Mouse (Mus musculus) lung, adult 18-20 months (tissue): Measurements from ENCODE around the gene Akr1a1.
A peak's percentile ranks its signal among the peaks of the same experiment; 100 is the strongest.
"Not testable (repeated sequence)": the region's sequence is repeated elsewhere in the genome, so short reads cannot be mapped to it uniquely, and the experiment has no call there.

Source experiments
- DNase-seq, 2 experiments: peaks; one replicate each; pipeline ENCODE4 v3.0.0; 2022; ENCODE audit warnings: mixed read lengths in 2 of 2

The Akr1a1 gene

GRCm38 (mm10) chr4:116650924-116651796 is at the start of gene Akr1a1:
Gene Akr1a1, minus strand, starts transcription at chr4:116651680.
- peak; percentile 93 for DNase-seq

GRCm38 (mm10) chr4:116700964-116701363 is 49.5 kb upstream of the Akr1a1 start:
- no peak for DNase-seq

- DNase-seq, result no peak
Measured at GRCm38 (mm10) chr4:116698693-116699342, 47.3 kb upstream of the Akr1a1 start.

DNA sequence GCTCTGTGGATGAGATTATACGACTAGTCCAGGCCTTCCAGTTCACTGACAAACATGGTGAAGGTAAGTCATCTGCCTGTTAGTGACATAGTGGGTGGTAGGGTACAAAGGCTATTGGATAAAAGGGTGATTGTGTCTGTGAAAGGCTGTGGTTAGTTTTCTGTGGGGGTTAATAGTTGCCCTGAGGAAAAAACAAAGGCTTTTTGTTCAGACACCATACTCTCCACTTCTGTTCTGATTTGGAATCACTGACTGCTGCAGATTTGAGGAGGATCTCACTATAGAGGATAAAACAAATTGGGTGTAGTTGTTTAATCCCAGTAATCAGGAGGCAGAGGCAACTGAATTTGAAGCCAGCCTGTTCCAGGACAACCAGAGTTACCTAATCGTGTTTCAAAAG is 42.3 kb upstream of the Akr1a1 start:
- no peak for DNase-seq

DNA sequence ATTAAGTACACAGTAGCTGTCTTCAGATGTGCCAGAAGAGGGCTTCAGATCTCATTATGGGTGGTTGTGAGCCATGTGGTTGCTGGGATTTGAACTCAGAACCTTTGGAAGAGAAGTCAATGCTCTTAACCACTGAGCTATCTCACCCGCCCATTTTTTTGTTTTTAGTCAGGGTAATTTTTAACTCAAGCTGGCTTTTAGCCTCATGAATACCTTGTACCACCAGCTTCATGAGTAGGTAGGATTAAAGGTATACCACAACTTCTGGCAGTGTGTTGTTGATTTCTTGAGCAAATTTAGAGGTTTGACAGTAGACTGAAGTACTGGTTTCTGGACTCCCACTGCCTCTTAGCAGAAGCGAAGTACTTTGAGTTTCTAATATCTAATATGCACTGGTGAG is 40.7 kb upstream of the Akr1a1 start:
- no peak for DNase-seq

DNA sequence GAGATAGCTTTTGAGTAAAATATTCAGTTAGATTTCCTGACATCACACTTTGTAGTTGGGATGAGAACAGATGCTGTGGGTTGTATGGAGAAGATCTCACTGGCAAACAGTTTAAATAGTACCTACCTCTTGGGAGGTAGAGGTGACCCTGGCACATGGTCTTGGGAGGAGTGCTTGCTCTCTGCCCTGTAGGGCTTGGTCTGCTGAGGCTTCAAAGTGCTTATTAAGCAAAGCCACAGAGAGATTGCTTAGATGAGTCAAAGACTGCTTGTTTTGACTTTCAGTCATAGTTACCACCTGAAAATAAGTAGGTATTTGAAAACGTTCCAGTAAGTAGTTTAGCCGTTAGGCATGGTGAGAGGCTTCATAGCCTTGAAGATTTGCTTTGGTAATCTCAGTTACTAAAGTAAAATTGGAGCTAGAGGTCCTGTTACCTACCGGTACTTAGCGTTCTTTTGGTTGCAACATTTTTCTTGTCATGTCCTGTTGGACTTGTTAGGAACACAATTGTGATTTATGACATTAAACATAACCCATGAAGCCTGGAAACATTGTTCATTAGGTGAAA is 37.9 kb upstream of the Akr1a1 start:
- DNase-seq, result no peak

DNA sequence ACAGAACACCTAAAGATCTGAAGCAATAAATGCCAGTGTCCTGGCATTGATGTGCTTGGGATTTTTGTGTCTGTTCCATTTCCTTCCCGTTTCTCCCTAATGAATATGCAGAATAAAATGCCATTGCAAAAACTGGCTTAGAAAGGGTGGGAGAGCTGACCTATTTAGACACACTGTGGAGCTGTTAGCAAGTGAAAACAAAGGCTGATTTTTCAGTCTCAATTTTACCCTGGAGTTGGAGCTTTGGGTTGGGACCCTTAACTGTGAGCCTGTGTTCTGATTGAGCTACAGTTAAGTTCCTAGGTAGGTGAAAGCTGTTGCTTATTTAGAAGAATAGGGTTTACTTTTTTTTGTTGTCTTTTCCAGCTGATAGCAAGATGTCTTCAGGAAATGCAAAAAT is 35.6 kb upstream of the Akr1a1 start:
- DNase-seq, result no peak

DNA sequence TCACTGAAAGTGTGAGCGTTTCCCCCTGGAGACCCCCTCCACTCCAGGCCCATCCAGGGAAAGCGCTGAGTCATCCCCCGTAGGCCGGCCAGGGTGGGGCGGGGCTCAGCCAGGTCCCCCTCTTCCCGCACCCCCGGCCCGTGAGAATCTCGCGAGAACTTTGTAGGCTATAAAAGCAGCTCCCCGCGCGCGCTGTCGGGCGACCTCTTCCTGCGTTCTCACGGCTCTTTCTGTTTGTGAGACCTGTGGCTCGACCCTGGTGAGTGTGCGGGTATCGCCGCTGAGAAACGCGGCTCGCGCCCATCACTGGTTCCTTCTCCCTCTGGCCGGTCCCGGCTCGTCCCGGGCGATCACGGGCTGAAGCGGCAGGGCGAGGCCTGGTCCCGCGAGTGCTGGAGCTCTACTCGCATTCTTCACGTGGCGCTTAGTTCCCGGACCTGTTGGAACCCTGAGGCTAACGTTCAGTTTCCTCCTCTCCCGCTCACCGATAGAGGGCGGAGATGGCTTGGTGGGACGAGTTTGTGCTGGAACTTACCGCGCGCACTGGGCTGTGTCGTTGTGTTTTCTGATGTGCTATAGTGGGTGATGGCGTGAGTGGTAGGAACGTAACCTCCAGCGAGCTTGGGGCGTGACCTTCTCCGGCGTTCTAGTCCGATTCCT is 34.1 kb upstream of the Akr1a1 start, which contains the start of gene Prdx1:
Gene Prdx1 (plus strand): TSS at position 143 of the 660 bp plus-strand sequence.
- peak; percentile 94 to 96 for DNase-seq

- DNase-seq, result no peak
Measured at GRCm38 (mm10) chr4:116684665-116685064, 33.2 kb upstream of the Akr1a1 start.

- no peak for DNase-seq
Measured at GRCm38 (mm10) chr4:116683957-116684356, 32.5 kb upstream of the Akr1a1 start.

DNA sequence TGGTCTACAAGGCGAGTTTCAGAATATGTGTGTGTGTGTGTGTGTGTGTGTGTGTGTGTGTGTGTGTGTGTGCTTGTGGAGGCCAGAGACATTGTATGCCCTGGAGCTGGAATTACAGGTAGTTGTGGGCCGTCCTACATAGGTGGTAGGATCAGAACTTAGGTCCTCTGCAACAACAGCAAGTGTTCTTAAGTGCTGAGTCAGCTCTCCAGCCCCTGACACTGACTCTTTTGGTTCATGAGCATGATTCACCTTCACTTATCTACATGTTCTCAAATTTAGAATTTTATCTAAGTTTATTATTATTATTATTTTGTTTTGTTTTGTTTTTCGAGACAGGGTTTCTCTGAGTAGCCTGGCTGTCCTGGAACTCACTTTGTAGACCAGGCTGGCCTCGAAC is 29.0 kb upstream of the Akr1a1 start:
- DNase-seq, result not testable (repeated sequence)

DNA sequence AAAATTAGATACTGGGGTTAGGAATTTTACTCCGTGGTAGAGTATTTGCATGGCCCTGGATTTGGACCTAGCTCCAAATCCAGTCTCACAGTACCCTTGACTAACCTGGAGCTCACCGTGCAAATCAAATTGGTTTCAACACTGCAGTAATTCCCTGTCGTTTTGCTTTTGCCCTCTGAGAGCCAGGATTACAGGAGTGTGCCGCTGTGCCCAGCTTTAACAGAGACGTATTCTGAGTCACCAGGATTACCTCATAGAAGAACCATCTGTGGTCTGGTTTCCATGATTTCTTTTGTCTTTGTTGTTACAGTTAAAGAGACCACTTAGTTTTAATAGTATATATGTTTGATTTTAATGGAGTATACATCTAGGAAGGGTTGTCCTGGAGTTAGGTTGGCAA is 27.7 kb upstream of the Akr1a1 start:
- no peak for DNase-seq

GRCm38 (mm10) chr4:116677808-116678207 is 26.3 kb upstream of the Akr1a1 start:
- no peak for DNase-seq

- DNase-seq, result no peak
Measured at GRCm38 (mm10) chr4:116676027-116676426, 24.5 kb upstream of the Akr1a1 start.

DNA sequence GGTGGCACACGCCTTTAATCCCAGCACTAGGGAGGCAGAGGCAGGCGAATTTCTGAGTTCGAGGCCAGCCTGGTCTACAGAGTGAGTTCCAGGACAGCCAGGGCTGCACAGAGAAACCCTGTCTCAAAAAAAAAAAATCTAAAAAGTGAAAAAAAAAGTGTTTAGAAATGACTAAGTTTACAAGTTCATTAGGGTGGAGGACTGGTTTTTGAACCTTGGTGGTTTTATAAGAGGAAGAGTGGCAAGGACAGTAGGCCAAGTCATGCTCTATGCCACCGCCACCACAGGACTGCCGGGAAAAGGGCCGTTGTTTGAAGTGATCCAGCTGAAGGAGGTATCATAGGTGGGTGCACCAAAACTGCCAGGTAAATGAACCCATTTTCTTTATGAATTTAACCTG is 23.3 kb upstream of the Akr1a1 start:
- DNase-seq, result not testable (repeated sequence)

DNA sequence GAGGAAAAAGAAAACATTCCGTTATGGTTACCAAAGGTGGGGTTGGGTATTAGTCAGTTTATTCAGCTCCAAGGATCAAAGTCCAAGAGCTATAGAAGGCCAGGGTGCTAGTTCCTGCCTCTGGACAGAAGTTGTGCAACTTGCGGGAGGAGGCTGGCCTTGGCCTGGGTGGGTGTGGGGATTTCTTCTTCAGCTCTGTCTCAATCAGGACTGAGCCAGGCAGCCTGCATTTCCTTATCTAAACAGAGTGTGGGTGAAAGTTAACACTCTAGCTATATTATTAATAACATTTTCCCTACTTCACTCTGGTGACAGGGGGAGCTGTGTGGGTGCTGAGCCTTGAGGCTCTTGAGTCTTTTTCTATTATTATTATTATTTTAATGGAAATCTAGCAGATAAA is 21.3 kb upstream of the Akr1a1 start:
- DNase-seq, result peak; percentile 80 to 85

DNA sequence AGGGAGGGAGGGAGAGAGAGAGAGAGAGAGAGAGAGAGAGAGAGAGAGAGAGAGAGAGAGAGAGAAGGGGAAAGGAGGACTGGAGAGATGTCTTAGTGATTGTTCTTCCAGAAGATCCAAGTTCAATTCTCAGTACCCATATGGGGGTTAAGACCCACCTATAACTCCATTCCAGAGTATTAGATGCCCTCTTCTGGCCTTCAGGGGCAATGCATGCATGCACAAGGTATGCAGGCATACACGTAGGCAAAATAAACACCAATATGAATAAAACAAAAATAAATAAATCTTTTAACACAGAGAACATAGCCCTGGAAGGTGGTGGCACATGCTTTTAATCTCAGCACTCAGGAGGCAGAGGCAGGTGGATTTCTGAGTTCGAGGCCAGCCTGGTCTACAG is 17.8 kb upstream of the Akr1a1 start:
- no peak for DNase-seq

DNA sequence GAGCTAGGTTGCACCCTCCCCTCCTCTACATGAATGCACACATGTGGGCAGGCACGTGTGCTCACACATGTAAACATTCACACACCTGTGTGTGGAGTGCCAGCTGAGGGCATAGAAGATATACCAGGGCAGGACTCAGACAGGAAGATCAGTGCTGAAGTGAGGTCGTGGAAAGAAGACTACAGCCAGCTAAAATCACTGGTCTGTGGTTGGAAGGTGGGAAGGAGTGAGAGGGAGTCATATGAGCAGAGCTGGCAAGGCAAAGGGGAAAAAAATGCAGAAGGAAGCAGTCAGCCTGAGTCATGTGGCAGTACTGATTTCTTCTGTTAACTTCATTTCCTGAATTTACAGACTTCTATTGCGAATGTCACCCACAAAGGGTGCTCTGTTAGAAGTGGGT is 16.7 kb upstream of the Akr1a1 start:
- peak; percentile 25 to 39 for DNase-seq

DNA sequence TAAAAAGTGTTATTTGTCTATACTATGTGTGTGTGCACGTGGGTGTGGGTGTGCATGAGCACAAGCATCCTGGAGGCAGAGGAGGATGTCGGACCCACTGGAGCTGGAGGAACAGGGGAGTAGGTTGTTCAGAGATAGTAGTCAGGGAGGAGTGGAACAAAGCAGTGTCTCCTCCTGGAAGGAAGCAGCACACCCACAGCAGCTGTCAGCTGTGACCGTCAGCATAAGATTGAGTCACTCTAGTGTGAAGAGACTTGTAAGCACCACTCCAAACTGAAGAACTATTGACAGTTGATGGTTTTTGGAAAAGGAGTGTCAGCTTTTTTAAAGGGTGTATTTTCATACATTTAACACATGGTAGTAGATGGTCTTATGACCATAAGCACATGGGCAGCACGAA is 15.1 kb upstream of the Akr1a1 start:
- DNase-seq, result no peak

- no peak for DNase-seq
Measured at GRCm38 (mm10) chr4:116661998-116662397, 10.5 kb upstream of the Akr1a1 start.

DNA sequence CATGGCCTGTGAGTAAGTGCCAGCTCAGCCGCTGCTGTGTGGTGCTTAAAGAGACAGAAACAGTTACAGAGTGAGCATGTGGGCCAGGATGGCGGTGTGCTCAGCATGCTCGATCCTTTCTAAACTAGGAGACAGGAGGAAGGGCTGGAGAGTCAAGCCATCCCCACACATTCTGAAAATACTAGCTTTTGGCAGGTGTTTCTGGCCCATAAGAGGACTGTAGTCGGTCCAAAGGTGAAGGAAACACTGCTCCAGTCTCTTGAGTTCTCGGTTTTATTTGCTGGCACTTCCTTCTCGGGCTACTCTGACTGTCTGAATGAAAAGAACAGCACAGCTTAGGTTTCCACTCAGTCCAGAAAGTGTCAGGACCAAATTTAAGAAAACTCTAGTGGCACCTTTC is 9.3 kb upstream of the Akr1a1 start:
- no peak for DNase-seq

GRCm38 (mm10) chr4:116659916-116660315 is 8.4 kb upstream of the Akr1a1 start:
- not testable (repeated sequence) for DNase-seq

GRCm38 (mm10) chr4:116659474-116659873 is 8.0 kb upstream of the Akr1a1 start:
- DNase-seq, result peak in 1 of 2 experiments; percentile 56
